Mouse (Mus musculus) erythroblast, adult 5-6 weeks (primary cell): ENCODE measurements around the gene Blnk. TPM values are rescaled to one million over a fixed set of nuclear protein-coding genes. Genes with fewer than 3 reads are reported as not detected.

Source experiments
- ATAC-seq: replicated peaks from 2 replicates; pipeline ENCODE4 v1.8.0; 2016; ENCODE audit warnings: moderate number of reproducible peaks, mild to moderate bottlenecking, moderate TSS enrichment, inconsistent platforms; ENCODE audit not compliant: poor library complexity, low FRiP score, severe bottlenecking
- total RNA-seq, 2 experiments: library from RNA; stranded (forward) in 1 of 2; stranded (reverse) in 1 of 2; fragments of 150-400 nt in 1 of 2; fragments of 200-764, 138-1000 nt in 1 of 2; gene quantifications; 2 replicates each; pipeline versions ENCODE4 v1.2.3 to v1.2.4; 2015 to 2017; ENCODE audit warnings: low replicate concordance in 2 of 2

Blnk gene
- total RNA-seq (2015; ENCODE audit: low replicate concordance) (1.7 and 2.9 TPM in 2 replicates), total RNA-seq (2017; ENCODE audit: low replicate concordance) (0.84 and 1.3 TPM in 2 replicates)

GRCm38 (mm10) chr19:40994057-40994585 is at the start of gene Blnk:
Blnk (minus strand) TSS chr19:40994535.
- ATAC-seq: peak; percentile 63

GRCm38 (mm10) chr19:41039110-41039509 is 44.8 kb upstream of the Blnk start:
- no peak for ATAC-seq

GRCm38 (mm10) chr19:41035809-41036551 is 41.6 kb upstream of the Blnk start:
- ATAC-seq: no peak

GRCm38 (mm10) chr19:41031869-41032268 is 37.5 kb upstream of the Blnk start:
- ATAC-seq: no peak

- no peak for ATAC-seq
These were observed 36.7 kb upstream of the Blnk start for GRCm38 (mm10) chr19:41031009-41031408.

- ATAC-seq: no peak
These were observed 35.8 kb upstream of the Blnk start for GRCm38 (mm10) chr19:41030161-41030560.

- ATAC-seq: no peak
These were observed 34.9 kb upstream of the Blnk start, which contains the start of gene Dntt for GRCm38 (mm10) chr19:41029219-41029618. Dntt (plus strand) TSS chr19:41029275.

GRCm38 (mm10) chr19:41027601-41028000 is 33.3 kb upstream of the Blnk start:
- ATAC-seq: no peak

- ATAC-seq: no peak
These were observed 32.7 kb upstream of the Blnk start for GRCm38 (mm10) chr19:41027024-41027423.

GRCm38 (mm10) chr19:41026551-41026950 is 32.2 kb upstream of the Blnk start:
- ATAC-seq: no peak

- ATAC-seq: no peak
These were observed 27.9 kb upstream of the Blnk start for GRCm38 (mm10) chr19:41022244-41022643.

GRCm38 (mm10) chr19:41020537-41020936 is 26.2 kb upstream of the Blnk start:
- no peak for ATAC-seq

- no peak for ATAC-seq
These were observed 24.9 kb upstream of the Blnk start for GRCm38 (mm10) chr19:41019164-41019675.

- ATAC-seq: peak; percentile 86
These were observed 21.8 kb upstream of the Blnk start for GRCm38 (mm10) chr19:41015951-41016716.

GRCm38 (mm10) chr19:41014003-41014402 is 19.7 kb upstream of the Blnk start:
- no peak for ATAC-seq

- ATAC-seq: no peak
These were observed 19.3 kb upstream of the Blnk start for GRCm38 (mm10) chr19:41013591-41013990.

- ATAC-seq: no peak
These were observed 17.3 kb upstream of the Blnk start for GRCm38 (mm10) chr19:41011676-41012075.

- ATAC-seq: no peak
These were observed 14.5 kb upstream of the Blnk start for GRCm38 (mm10) chr19:41008674-41009395.

GRCm38 (mm10) chr19:41007733-41008132 is 13.4 kb upstream of the Blnk start:
- ATAC-seq: no peak

GRCm38 (mm10) chr19:41007326-41007725 is 13.0 kb upstream of the Blnk start:
- no peak for ATAC-seq
